Mouse (Mus musculus): ENCODE data around the gene Zfp92. TPM values are rescaled to one million over a fixed set of nuclear protein-coding genes. Genes with fewer than 3 reads are reported as not detected.

Gene Zfp92
- polyA plus RNA-seq, 1 experiment: not detected

DNA sequence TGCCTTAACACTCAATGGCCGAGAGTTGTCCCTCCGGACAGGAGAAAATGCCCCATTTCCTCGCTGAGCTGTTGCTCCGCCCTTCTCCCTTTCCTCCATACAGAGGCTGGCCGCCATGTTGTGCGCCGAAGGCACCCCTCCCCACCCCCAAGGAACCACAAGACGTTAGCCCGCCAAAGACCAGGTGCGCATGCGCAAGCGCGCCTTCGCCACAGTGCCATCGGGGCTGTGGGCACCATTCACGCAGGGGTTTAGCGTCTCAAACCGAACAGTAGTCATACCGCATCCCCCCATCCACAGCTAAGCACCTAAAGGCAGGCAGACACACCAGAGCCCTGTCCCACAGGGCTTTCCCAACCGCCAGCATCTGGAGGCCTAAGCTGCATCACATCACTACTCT, 9.9 kb upstream of the Zfp92 start:
- H3K9me3 ChIP-seq (replicated peaks; ENCODE audit: control insufficient read depth, insufficient read depth, low read length, poor library complexity, severe bottlenecking): no peaks in the 10 kb centered on the region
- H3K27me3 ChIP-seq (ENCODE audit: control insufficient read depth, insufficient read depth, low read length, poor library complexity, severe bottlenecking): no peaks in the 10 kb centered on the region
- no peak overlapping the region for H3K27ac ChIP-seq (ENCODE audit: insufficient read depth, low read length)
- H3K4me1 ChIP-seq (ENCODE audit: control insufficient read depth, insufficient read depth, low read length): no peaks in the 10 kb centered on the region
- H3K36me3 ChIP-seq (ENCODE audit: control insufficient read depth, insufficient read depth, low read length, poor library complexity, severe bottlenecking): no peaks in the 10 kb centered on the region
- peak overlapping the region; percentile 27 for H3K4me3 ChIP-seq (ENCODE audit: low read depth, low read length)
- H3K9ac ChIP-seq (ENCODE audit: low read depth, poor library complexity, severe bottlenecking): no peak overlapping the region
- no peak for TF ChIP-seq EP300 (IDR thresholded peaks at IDR 0.05; ENCODE audit: insufficient read depth, low read depth, low read length)
- TF ChIP-seq POLR2A (IDR thresholded peaks at IDR 0.05; ENCODE audit: insufficient read depth, low read length): no peak
- TF ChIP-seq CTCF (IDR thresholded peaks at IDR 0.05; ENCODE audit: low read depth, low read length): no peak

DNA sequence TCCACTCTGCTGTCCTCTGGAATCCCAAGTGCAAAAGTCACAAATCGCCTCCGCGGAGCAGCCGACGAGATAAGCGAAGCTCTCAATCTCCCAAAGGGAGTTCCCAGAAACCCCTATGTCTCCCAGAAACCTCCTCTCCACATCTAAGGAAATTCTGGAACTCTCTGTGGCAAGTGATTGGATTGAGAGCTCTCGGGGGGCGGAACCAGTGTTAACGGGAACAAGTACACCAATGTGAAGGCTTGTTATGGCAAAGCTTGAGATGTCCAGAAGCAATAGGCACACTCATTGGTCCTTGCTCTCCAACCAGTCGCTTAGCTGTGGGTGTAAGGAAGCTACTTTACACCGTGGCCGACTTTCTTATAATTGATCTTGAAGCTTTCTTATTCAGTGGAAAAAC, 9.3 kb upstream of the Zfp92 start:
- Histone ChIP-seq H3K4me3 (ENCODE audit: low read depth, low read length) (peak overlapping the region; percentile 27; the same call in 1 of the 2 replicates), H3K4me1 (ENCODE audit: control insufficient read depth, insufficient read depth, low read length) (no peaks in the 10 kb centered on the region), H3K9ac (ENCODE audit: low read depth, poor library complexity, severe bottlenecking) (no peak overlapping the region), H3K27ac (ENCODE audit: insufficient read depth, low read length) (no peak overlapping the region), H3K36me3 (ENCODE audit: control insufficient read depth, insufficient read depth, low read length, poor library complexity, severe bottlenecking) (no peaks in the 10 kb centered on the region), H3K27me3 (ENCODE audit: control insufficient read depth, insufficient read depth, low read length, poor library complexity, severe bottlenecking) (no peaks in the 10 kb centered on the region), H3K9me3 (replicated peaks; ENCODE audit: control insufficient read depth, insufficient read depth, low read length, poor library complexity, severe bottlenecking) (no peaks in the 10 kb centered on the region)
- TF ChIP-seq CTCF (IDR thresholded peaks at IDR 0.05; ENCODE audit: low read depth, low read length): no peak

DNA sequence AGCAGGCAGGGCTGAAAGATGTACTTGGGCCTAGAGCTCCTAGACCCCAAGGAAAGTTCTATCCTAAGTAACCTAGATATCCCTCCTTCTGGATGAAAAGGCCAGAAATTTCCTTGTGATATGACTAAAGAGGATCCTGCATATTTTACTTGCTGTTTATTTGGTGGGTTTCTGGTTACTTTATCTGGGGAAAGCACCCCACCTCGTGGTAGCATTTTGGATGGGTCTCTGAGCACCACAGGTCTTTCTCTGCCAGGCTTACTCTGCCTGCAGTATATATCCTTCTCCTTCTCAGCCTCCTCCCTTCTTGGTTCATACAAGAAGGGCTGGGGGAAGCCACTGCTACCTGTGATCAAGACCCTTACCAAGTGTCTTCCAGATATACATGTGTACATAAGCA, 1.9 kb downstream of the Zfp92 start:
- no peak for TF ChIP-seq POLR2A (IDR thresholded peaks at IDR 0.05; ENCODE audit: insufficient read depth, low read length)
- Histone ChIP-seq H3K9me3 (replicated peaks; ENCODE audit: control insufficient read depth, insufficient read depth, low read length, poor library complexity, severe bottlenecking) (no peaks in the 10 kb centered on the region), H3K4me1 (ENCODE audit: control insufficient read depth, insufficient read depth, low read length) (no peaks in the 10 kb centered on the region), H3K36me3 (ENCODE audit: control insufficient read depth, insufficient read depth, low read length, poor library complexity, severe bottlenecking) (no peaks in the 10 kb centered on the region), H3K9ac (ENCODE audit: low read depth, poor library complexity, severe bottlenecking) (no peak overlapping the region), H3K27ac (ENCODE audit: insufficient read depth, low read length) (no peak overlapping the region), H3K4me3 (ENCODE audit: low read depth, low read length) (no peak overlapping the region), H3K27me3 (ENCODE audit: control insufficient read depth, insufficient read depth, low read length, poor library complexity, severe bottlenecking) (no peaks in the 10 kb centered on the region)

DNA sequence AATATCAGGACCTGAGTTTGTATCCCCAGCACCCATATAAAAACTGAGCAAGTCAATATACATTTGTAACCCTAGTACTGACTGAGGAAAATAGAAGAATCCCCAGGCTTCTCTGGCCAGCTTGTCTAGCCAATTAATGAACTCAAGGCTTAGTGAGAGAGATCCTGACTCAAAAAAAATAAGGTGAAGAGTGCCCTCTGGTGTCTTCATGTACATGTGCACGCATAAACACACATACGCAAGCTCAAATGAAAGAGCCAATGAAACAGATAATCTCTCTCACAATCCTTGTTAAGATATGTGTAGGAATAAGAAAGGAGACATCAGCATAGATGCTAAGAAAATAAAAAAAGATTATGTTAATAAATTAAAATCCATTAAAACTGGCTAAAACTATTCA, 19.1 kb downstream of the Zfp92 start:
- TF ChIP-seq EP300 (IDR thresholded peaks at IDR 0.05; ENCODE audit: insufficient read depth, low read depth, low read length) (no peak), CTCF (IDR thresholded peaks at IDR 0.05; ENCODE audit: low read depth, low read length) (no peak)
- Histone ChIP-seq H3K36me3 (ENCODE audit: control insufficient read depth, insufficient read depth, low read length, poor library complexity, severe bottlenecking) (no peaks in the 10 kb centered on the region), H3K27ac (ENCODE audit: insufficient read depth, low read length) (no peak overlapping the region), H3K9me3 (replicated peaks; ENCODE audit: control insufficient read depth, insufficient read depth, low read length, poor library complexity, severe bottlenecking) (no peaks in the 10 kb centered on the region), H3K4me3 (ENCODE audit: low read depth, low read length) (no peak overlapping the region), H3K27me3 (ENCODE audit: control insufficient read depth, insufficient read depth, low read length, poor library complexity, severe bottlenecking) (no peaks in the 10 kb centered on the region), H3K9ac (ENCODE audit: low read depth, poor library complexity, severe bottlenecking) (no peak overlapping the region), H3K4me1 (ENCODE audit: control insufficient read depth, insufficient read depth, low read length) (no peaks in the 10 kb centered on the region)

DNA sequence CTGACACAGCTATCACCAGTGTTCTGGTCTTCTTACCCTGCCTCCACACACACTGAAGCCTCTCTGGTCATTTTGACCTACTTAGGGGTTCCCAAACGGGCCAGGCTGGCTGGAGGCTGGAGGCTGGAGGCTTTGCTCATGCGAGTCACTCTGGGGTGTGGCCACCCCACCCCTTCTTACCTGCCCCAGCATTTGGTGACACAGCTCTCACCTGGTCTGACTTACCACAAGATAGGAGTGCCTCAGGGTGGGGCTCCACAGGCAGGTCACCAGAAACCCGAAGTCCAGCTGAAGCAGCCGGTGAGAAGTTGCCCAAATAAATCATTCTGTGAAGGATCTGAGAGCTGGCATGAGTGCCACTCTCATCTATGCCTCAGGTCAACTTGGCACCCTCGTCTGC, 22.0 kb downstream of the Zfp92 start:
- TF ChIP-seq CTCF (IDR thresholded peaks at IDR 0.05; ENCODE audit: low read depth, low read length): no peak
- no peak for TF ChIP-seq POLR2A (IDR thresholded peaks at IDR 0.05; ENCODE audit: insufficient read depth, low read length)
- TF ChIP-seq EP300 (IDR thresholded peaks at IDR 0.05; ENCODE audit: insufficient read depth, low read depth, low read length): no peak
- no peaks in the 10 kb centered on the region for H3K27me3 ChIP-seq (ENCODE audit: control insufficient read depth, insufficient read depth, low read length, poor library complexity, severe bottlenecking)
- H3K9ac ChIP-seq (ENCODE audit: low read depth, poor library complexity, severe bottlenecking): no peak overlapping the region
- H3K4me3 ChIP-seq (ENCODE audit: low read depth, low read length): no peak overlapping the region
- H3K4me1 ChIP-seq (ENCODE audit: control insufficient read depth, insufficient read depth, low read length): no peaks in the 10 kb centered on the region
- H3K27ac ChIP-seq (ENCODE audit: insufficient read depth, low read length): no peak overlapping the region
- H3K36me3 ChIP-seq (ENCODE audit: control insufficient read depth, insufficient read depth, low read length, poor library complexity, severe bottlenecking): no peaks in the 10 kb centered on the region
- H3K9me3 ChIP-seq (replicated peaks; ENCODE audit: control insufficient read depth, insufficient read depth, low read length, poor library complexity, severe bottlenecking): no peaks in the 10 kb centered on the region

DNA sequence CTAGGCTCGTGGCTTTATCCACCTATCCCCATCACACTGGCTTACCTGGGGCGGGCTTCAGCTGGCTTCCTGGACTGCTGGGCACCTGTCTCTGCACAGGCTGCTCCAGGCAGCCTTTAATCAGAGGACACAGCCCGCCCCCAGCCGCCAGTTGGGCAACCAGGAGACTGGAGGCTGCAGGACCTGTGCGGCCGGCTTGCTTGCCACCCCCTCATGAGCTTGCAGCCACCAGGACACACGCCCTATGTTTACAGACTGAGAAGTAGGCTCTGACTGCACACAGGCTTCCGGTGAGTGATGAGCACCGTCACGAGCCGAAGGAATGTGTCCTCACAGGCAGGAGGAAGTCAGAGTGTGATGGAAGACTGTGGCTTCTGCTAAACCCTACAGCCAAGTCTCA, 24.4 kb downstream of the Zfp92 start, which contains the start of gene Trex2:
Gene Trex2, minus strand, starts transcription at position 93 of the 400 bp plus-strand sequence.
- Histone ChIP-seq H3K27me3 (ENCODE audit: control insufficient read depth, insufficient read depth, low read length, poor library complexity, severe bottlenecking) (no peaks in the 10 kb centered on the region), H3K4me3 (ENCODE audit: low read depth, low read length) (no peak within 1 kb of the TSS), H3K27ac (ENCODE audit: insufficient read depth, low read length) (no peak within 1 kb of the TSS)

DNA sequence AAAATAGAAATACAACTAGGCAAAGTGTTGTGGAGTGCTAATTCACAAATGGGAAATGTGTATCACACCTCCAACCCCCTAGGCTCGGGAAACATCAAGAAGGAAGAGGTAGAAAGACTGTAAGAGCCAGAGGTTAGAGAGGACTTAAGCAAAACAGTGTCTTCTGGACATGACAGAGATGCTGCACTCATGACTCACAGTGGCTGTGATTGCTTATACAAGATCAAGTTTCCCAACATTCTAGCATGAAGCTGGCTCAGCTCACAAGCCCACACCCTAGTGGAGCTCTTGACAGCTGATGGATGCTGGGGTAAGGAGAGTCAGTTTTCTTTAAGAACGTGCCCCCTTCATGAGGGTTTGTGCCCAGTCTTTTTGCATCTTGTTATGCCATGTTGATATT, 30.5 kb downstream of the Zfp92 start:
- Histone ChIP-seq H3K9me3 (replicated peaks; ENCODE audit: control insufficient read depth, insufficient read depth, low read length, poor library complexity, severe bottlenecking) (no peaks in the 10 kb centered on the region), H3K27me3 (ENCODE audit: control insufficient read depth, insufficient read depth, low read length, poor library complexity, severe bottlenecking) (no peaks in the 10 kb centered on the region), H3K27ac (ENCODE audit: insufficient read depth, low read length) (no peak overlapping the region), H3K4me1 (ENCODE audit: control insufficient read depth, insufficient read depth, low read length) (no peaks in the 10 kb centered on the region), H3K36me3 (ENCODE audit: control insufficient read depth, insufficient read depth, low read length, poor library complexity, severe bottlenecking) (peaks cover 5% of the 10 kb centered on the region; the same call in 1 of the 2 replicates), H3K9ac (ENCODE audit: low read depth, poor library complexity, severe bottlenecking) (no peak overlapping the region), H3K4me3 (ENCODE audit: low read depth, low read length) (no peak overlapping the region)
- no peak for TF ChIP-seq CTCF (IDR thresholded peaks at IDR 0.05; ENCODE audit: low read depth, low read length)
- no peak for TF ChIP-seq EP300 (IDR thresholded peaks at IDR 0.05; ENCODE audit: insufficient read depth, low read depth, low read length)
- no peak for TF ChIP-seq POLR2A (IDR thresholded peaks at IDR 0.05; ENCODE audit: insufficient read depth, low read length)

More for the DNA sequence above, 24.4 kb downstream of the Zfp92 start, which contains the start of gene Trex2:
- no peaks in the 10 kb centered on the region for H3K9me3 ChIP-seq (replicated peaks; ENCODE audit: control insufficient read depth, insufficient read depth, low read length, poor library complexity, severe bottlenecking)
- no peaks in the 10 kb centered on the region for H3K36me3 ChIP-seq (ENCODE audit: control insufficient read depth, insufficient read depth, low read length, poor library complexity, severe bottlenecking)
- TF ChIP-seq POLR2A (IDR thresholded peaks at IDR 0.05; ENCODE audit: insufficient read depth, low read length): no peak
- no peaks in the 10 kb centered on the region for H3K4me1 ChIP-seq (ENCODE audit: control insufficient read depth, insufficient read depth, low read length)
- H3K9ac ChIP-seq (ENCODE audit: low read depth, poor library complexity, severe bottlenecking): no peak within 1 kb of the TSS
